Mouse (Mus musculus) heart, postnatal 36 days (tissue): ENCODE data around the gene Gm20696. TPM values are rescaled to one million over a fixed set of nuclear protein-coding genes. Genes with fewer than 3 reads are reported as not detected.

Source experiments
- microRNA-seq, 2 experiments: library from miRNA; unstranded; fragments of <30 nt; microRNA quantifications; one replicate each; pipeline ENCODE4 v1.2.0; 2021; ENCODE audit warnings: borderline number of aligned reads in 2 of 2
- total RNA-seq, 2 experiments: library from RNA; stranded (reverse); gene quantifications; 2 replicates each; pipeline ENCODE4 v1.2.3; 2021

Gene Gm20696
- total RNA-seq, 2 experiments from 2014 or later = 2.4 to 2.5 TPM

Small RNA genes lying within 50 kb of the gene (microRNA-seq; reads per million reads assigned to microRNA genes)
- gene Gm22328 = 0 reads per million in 2 experiments

Other genes with a start within 250 kb of the Gm20696 start
- 10 to 100 TPM; 31.9 to 39.3 TPM for gene Foxp1, start 144.1 kb downstream of the Gm20696 start, total RNA-seq
- gene Eif4e3, start within 50 bp of the Gm20696 start, total RNA-seq = 10 to 100 TPM; 41.2 to 43.2 TPM
- 1 to 10 TPM; 3.9 to 6.6 TPM for gene Gpr27, start 25.9 kb upstream of the Gm20696 start, total RNA-seq
- not detected for gene Prok2, start 59.6 kb upstream of the Gm20696 start, total RNA-seq